Mouse (Mus musculus): Measurements from ENCODE around the gene Cnn3. TPM values are rescaled to one million over a fixed set of nuclear protein-coding genes. Genes with fewer than 3 reads are reported as not detected.

Cnn3 gene
- total RNA-seq, 2 experiments from 2014 or later: 107 to 110 TPM

DNA sequence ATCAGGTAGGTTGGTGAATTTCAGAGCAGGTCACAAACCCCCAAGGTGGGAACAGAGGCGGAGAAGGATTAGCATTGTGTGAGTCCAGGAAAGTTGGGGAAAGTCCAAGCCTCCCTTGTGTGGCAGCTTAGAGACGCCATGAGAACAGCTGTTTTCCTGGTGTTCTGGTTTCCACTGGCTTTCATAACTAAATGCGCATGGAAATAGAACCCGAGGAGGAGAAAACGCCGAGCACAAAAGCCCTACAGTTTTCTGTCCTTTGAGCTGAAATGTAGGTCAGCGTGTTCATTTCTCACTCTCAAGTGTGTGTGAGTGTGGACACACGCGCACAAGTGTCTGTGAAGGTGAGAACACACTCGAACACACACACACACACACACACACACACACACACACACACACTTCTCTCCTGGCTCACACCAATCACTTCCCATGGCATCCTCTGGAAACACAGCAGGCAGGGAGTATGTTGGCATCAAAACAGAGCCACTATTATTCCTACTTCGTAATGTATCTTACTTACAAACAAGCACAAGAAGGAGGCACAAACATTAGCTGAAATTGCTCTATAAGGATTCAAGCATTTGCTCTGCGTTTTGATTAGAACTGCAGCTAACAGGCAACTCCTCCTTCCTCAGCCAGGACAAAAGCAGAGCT, 63.3 kb downstream of the Cnn3 start:
- DNase-seq (ENCODE audit: low spot score in 2 of 2): peak in 1 of 2 experiments; percentile 59

- DNase-seq (ENCODE audit: low spot score in 2 of 2): no peak
These were observed 64.6 kb downstream of the Cnn3 start for GRCm38 (mm10) chr3:121490941-121491340.

DNA sequence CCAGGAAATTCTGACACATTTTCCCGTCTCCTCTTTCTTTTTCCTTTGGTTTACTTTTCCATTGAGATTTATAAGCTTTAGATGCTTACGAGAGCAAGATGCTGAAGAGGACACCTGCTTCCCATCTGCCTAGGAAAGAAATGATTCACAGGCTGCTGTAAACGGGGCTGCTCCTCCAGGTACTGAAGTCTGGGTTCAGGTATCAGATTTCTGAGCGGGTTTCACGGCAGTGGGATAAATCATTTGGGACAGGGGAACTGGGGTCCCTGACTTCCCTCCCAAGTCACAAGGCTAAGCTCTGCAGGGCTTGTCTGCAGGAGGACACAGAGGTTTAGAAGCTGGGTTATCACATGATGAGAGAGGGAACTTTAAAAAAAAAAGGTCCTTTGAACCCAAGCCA, 65.7 kb downstream of the Cnn3 start:
- DNase-seq (ENCODE audit: low spot score in 2 of 2): no peak

DNA sequence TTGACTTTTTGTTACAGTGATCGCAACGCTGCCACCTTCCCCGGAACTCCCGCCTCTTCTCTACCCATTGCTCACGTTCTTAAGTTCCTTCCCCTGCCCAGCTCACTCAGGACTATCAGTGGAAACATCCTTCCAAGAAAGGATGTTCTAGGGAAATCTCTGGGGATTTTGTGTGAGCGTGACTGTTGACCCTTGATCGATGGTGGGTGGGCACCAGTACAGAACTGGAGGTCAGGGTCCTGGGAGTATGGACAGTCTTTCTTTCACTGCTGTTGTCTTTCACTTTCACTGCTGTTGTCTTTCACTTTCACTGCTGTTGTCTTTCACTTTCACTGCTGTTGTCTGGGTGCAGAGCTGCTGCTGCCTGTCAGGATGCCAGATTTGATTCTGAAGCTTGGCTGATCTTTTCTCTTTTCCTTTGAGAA, 67.7 kb downstream of the Cnn3 start:
- DNase-seq (ENCODE audit: low spot score in 2 of 2): no peak

DNA sequence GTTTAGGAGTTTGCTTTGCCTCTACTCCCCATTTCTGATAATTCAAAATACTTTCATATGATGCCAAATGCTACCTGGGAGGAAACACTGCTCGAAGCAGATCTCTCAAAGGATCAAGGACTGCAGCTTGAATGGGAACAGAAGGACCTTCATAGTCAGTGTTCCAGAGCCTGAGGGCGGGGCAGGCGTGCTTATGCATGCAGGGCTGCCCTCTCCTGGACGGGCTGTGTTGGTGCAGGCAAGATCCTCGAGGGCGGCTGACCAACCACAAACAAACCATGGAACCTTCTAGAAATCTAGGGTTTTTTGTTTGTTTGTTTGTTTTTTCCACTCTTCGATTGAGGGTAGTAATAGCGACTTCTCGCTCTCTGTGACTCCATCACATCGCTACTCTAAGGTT, 73.9 kb downstream of the Cnn3 start:
- DNase-seq (ENCODE audit: low spot score in 2 of 2): peak; percentile 39 to 83

GRCm38 (mm10) chr3:121500734-121501133, 74.4 kb downstream of the Cnn3 start:
- DNase-seq (ENCODE audit: low spot score in 2 of 2): no peak

- no peak for DNase-seq (ENCODE audit: low spot score in 2 of 2)
These were observed 78.7 kb downstream of the Cnn3 start for GRCm38 (mm10) chr3:121504927-121505487.

- no peak for DNase-seq (ENCODE audit: low spot score in 2 of 2)
These were observed 79.9 kb downstream of the Cnn3 start for GRCm38 (mm10) chr3:121506175-121506574.

DNA sequence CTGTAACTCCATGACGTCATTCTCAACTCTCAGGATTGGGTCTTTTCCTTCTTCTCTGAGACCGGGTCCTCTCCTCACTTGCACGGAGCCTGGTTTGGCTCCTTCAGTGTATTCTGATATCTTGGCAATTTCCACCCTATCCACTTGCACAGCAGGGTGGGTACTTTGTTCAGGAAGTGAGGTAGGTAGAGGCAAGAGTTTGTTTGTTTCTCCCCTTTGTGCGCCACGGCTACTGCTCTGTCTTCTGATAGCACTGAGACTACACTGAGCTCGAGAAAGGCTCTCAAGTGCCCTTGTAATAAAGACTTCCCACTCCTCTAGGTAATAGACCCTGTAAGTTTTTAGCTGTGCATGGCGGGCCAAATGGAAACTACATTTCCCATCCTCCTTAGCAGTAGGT, 80.5 kb downstream of the Cnn3 start:
- DNase-seq (ENCODE audit: low spot score in 2 of 2): no peak

DNA sequence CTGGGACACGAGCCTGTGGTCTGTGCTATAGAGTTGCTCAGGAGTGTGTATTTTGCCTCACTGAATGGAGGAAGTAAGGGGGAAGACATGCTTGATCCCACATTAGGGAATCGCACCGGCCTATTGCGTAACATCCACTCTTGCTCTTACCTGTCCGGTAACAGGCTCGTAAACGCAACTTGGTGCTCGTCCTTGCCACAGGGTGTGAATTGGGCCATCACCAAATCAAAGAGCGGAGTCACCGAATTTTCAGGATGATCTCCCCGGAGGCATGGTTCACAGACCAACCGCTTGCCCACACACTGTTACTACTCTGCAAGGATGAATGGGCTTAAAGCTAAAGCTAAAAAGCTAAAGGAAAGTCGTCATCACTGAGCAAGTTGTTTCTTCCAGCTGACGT, 81.4 kb downstream of the Cnn3 start:
- DNase-seq (ENCODE audit: low spot score in 2 of 2): no peak

Other genes with a start within 250 kb of the Cnn3 start
- 10 to 100 TPM; 31.4 to 32.5 TPM for gene Tmem56, start 143.4 kb upstream of the Cnn3 start, total RNA-seq (2021)
- 10 to 100 TPM; 16.0 to 17.5 TPM for gene Alg14, start 134.7 kb upstream of the Cnn3 start, total RNA-seq (2021)
- under 1 TPM in 1 of 2 experiments, not detected in 1; 0.13 TPM for gene Slc44a3, start 105.9 kb downstream of the Cnn3 start, total RNA-seq (2021)
- gene 4930432M17Rik, start 244.3 kb downstream of the Cnn3 start, total RNA-seq (2021): not detected

All from layer of hippocampus, adult 18-20 months (tissue).